Mouse (Mus musculus) induced T-regulatory cell, adult 2 months (primary cell): ENCODE measurements around the gene Ptprg.
"Not testable (repeated sequence)": the region's sequence is repeated elsewhere in the genome, so short reads cannot be mapped to it uniquely, and the experiment has no call there.

Source experiments
- DNase-seq: peaks from one replicate; pipeline ENCODE4 v3.0.0-alpha.2; 2012; ENCODE audit warnings: low read depth

Gene Ptprg

GRCm38 (mm10) chr14:12056912-12057524 is 503.7 kb downstream of the Ptprg start:
- no peak for DNase-seq

- DNase-seq, result no peak
Observed at GRCm38 (mm10) chr14:12057856-12058255, 504.5 kb downstream of the Ptprg start.

- no peak for DNase-seq
Observed at GRCm38 (mm10) chr14:12059149-12059548, 505.8 kb downstream of the Ptprg start.

- DNase-seq, result not testable (repeated sequence)
Observed at GRCm38 (mm10) chr14:12061313-12061712, 508.0 kb downstream of the Ptprg start.

GRCm38 (mm10) chr14:12062628-12063360 is 509.5 kb downstream of the Ptprg start:
- DNase-seq, result no peak

GRCm38 (mm10) chr14:12065001-12065400 is 511.7 kb downstream of the Ptprg start:
- DNase-seq, result no peak

- DNase-seq, result no peak
Observed at GRCm38 (mm10) chr14:12065736-12066135, 512.4 kb downstream of the Ptprg start.

- no peak for DNase-seq
Observed at GRCm38 (mm10) chr14:12069707-12070106, 516.4 kb downstream of the Ptprg start.

- DNase-seq, result no peak
Observed at GRCm38 (mm10) chr14:12070361-12070760, 517.0 kb downstream of the Ptprg start.

- DNase-seq, result no peak
Observed at GRCm38 (mm10) chr14:12070856-12071465, 517.6 kb downstream of the Ptprg start.

GRCm38 (mm10) chr14:12072026-12072861 is 518.9 kb downstream of the Ptprg start:
- no peak for DNase-seq

- no peak for DNase-seq
Observed at GRCm38 (mm10) chr14:12073408-12074107, 520.2 kb downstream of the Ptprg start.

GRCm38 (mm10) chr14:12077193-12077592 is 523.9 kb downstream of the Ptprg start:
- DNase-seq, result no peak

- no peak for DNase-seq
Observed at GRCm38 (mm10) chr14:12079250-12079649, 525.9 kb downstream of the Ptprg start.

GRCm38 (mm10) chr14:12079833-12080401 is 526.6 kb downstream of the Ptprg start:
- no peak for DNase-seq

GRCm38 (mm10) chr14:12082131-12082921 is 529.0 kb downstream of the Ptprg start:
- no peak for DNase-seq

GRCm38 (mm10) chr14:12084076-12084475 is 530.7 kb downstream of the Ptprg start:
- no peak for DNase-seq

GRCm38 (mm10) chr14:12085078-12085477 is 531.7 kb downstream of the Ptprg start:
- DNase-seq, result no peak

- DNase-seq, result no peak
Observed at GRCm38 (mm10) chr14:12086167-12086566, 532.8 kb downstream of the Ptprg start.

GRCm38 (mm10) chr14:12089954-12090353 is 536.6 kb downstream of the Ptprg start:
- DNase-seq, result no peak

- no peak for DNase-seq
Observed at GRCm38 (mm10) chr14:12091730-12092129, 538.4 kb downstream of the Ptprg start.
